Mouse (Mus musculus): ENCODE data around the gene Itpr2.
A peak's percentile ranks its signal among the peaks of the same experiment; 100 is the strongest.

DNA sequence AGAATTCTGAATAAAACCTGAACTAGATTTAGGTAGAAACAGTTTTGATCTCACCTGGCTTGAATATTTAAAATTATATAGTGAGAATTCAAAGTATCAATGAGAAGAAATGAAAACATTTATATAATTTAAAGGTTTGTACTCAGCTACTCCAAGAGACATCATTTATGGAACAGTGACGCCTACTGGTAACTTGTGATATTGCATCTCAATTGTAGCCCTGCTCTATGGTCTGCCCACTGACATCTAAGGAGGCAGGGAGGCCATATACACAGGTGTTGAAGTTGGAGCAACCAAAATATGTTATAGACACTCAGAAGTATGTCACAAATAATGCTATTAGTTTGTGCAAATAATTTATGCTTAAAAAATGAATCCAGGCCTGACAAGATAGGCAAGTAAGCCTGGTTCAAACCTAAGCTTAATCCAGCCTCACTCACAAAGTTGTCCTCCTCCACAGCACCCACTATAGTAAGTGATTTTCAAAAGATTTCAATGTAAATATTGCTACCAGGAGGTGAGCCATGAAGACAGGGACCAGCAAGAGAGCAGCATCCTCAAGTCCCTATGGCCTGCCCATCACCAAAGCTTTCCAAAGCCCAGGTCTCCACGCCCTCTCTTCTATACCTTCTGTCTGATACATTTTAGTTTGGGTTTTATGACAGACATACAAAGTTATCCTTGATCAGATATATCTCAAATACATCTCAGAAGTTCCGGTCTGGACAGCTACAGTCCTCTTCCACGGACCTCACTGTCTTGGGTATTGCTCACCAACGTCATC, 229.6 kb downstream of the Itpr2 start:
- TF ChIP-seq USF1 (IDR thresholded peaks at IDR 0.05; ENCODE audit: low read depth): no peak
- TF ChIP-seq CTCF (IDR thresholded peaks at IDR 0.05; ENCODE audit: control insufficient read depth, insufficient read depth, insufficient read length): peak; percentile 59

Data from C2C12 (cell line).